Mouse (Mus musculus): ENCODE results near the gene Vmn1r79. TPM values are rescaled to one million over a fixed set of nuclear protein-coding genes. Genes with fewer than 3 reads are reported as not detected.
"Not testable (repeated sequence)": the region's sequence is repeated elsewhere in the genome, so short reads cannot be mapped to it uniquely, and the experiment has no call there.

Vmn1r79 gene
- total RNA-seq (2021): not detected

GRCm38 (mm10) chr7:12170979-12171378 is at the start of gene Vmn1r79:
TSS of gene Vmn1r79 (plus strand) at chr7:12171279.
- DNase-seq (ENCODE audit: low spot score in 2 of 2); intact Hi-C loops (cut with DNase I): not testable (repeated sequence)

GRCm38 (mm10) chr7:12149957-12150356 is 21.1 kb upstream of the Vmn1r79 start, which contains the start of gene Vmn1r78:
TSS of gene Vmn1r78 (plus strand) at chr7:12150257.
- intact Hi-C loops (cut with DNase I): no loop called here
- DNase-seq (ENCODE audit: low spot score in 2 of 2): no peak

GRCm38 (mm10) chr7:12156463-12156862 is 14.6 kb upstream of the Vmn1r79 start:
- intact Hi-C loops (cut with DNase I): not testable (repeated sequence)

GRCm38 (mm10) chr7:12172926-12173325 is 1.8 kb downstream of the Vmn1r79 start:
- DNase-seq (ENCODE audit: low spot score in 2 of 2); intact Hi-C loops (cut with DNase I): not testable (repeated sequence)

More at GRCm38 (mm10) chr7:12156463-12156862, 14.6 kb upstream of the Vmn1r79 start:
- DNase-seq (ENCODE audit: low spot score in 2 of 2): not testable (repeated sequence)

- no peak for DNase-seq (ENCODE audit: low spot score in 2 of 2)
- intact Hi-C loops (cut with DNase I): no loop called here
These were observed 17.9 kb downstream of the Vmn1r79 start, which contains the start of gene Vmn1r80 for GRCm38 (mm10) chr7:12188986-12189385. TSS of gene Vmn1r80 (plus strand) at chr7:12189286.

GRCm38 (mm10) chr7:12204141-12204540 is 33.1 kb downstream of the Vmn1r79 start:
- intact Hi-C loops (cut with DNase I): no loop called here

More at GRCm38 (mm10) chr7:12204141-12204540, 33.1 kb downstream of the Vmn1r79 start:
- no peak for DNase-seq (ENCODE audit: low spot score in 2 of 2)

Other genes with a start within 250 kb of the Vmn1r79 start
- not detected for gene Vmn1r76, start 233.1 kb upstream of the Vmn1r79 start, total RNA-seq (2021)
- not detected for gene Vmn1r77, start 134.5 kb upstream of the Vmn1r79 start, total RNA-seq (2021)
- not detected for gene Vmn1r78, start 21.0 kb upstream of the Vmn1r79 start, total RNA-seq (2021)
- gene Vmn1r80, start 18.0 kb downstream of the Vmn1r79 start, total RNA-seq (2021): not detected
- gene Vmn1r81, start 97.0 kb downstream of the Vmn1r79 start, total RNA-seq (2021): not detected
- not detected for gene Vmn1r82, start 129.2 kb downstream of the Vmn1r79 start, total RNA-seq (2021)
- not detected for gene Vmn1r83, start 158.2 kb downstream of the Vmn1r79 start, total RNA-seq (2021)
- not detected for gene Vmn1r84, start 198.0 kb downstream of the Vmn1r79 start, total RNA-seq (2021)